Mouse (Mus musculus): ENCODE data around the gene Tgds. TPM values are rescaled to one million over a fixed set of nuclear protein-coding genes. Genes with fewer than 3 reads are reported as not detected.
"Not testable (repeated sequence)": the region's sequence is repeated elsewhere in the genome, so short reads cannot be mapped to it uniquely, and the experiment has no call there.

Tgds gene
- 20.0 and 28.0 TPM in 2 replicates for total RNA-seq (2017)

GRCm38 (mm10) chr14:118132642-118132977, at the start of gene Tgds:
Gene Tgds (minus strand): TSS chr14:118132755.
- ATAC-seq (ENCODE audit: extremely low read depth, insufficient number of reproducible peaks, low FRiP score, poor library complexity, severe bottlenecking): peak; percentile 88

- no peak for ATAC-seq (ENCODE audit: extremely low read depth, insufficient number of reproducible peaks, low FRiP score, poor library complexity, severe bottlenecking)
Observed at GRCm38 (mm10) chr14:118180711-118181177, 48.2 kb upstream of the Tgds start.

GRCm38 (mm10) chr14:118180117-118180557, 47.6 kb upstream of the Tgds start:
- ATAC-seq (ENCODE audit: extremely low read depth, insufficient number of reproducible peaks, low FRiP score, poor library complexity, severe bottlenecking): peak; percentile 48; the same call in 1 of the 2 replicates

- no peak for ATAC-seq (ENCODE audit: extremely low read depth, insufficient number of reproducible peaks, low FRiP score, poor library complexity, severe bottlenecking)
Observed at GRCm38 (mm10) chr14:118179701-118180100, 47.1 kb upstream of the Tgds start.

GRCm38 (mm10) chr14:118179251-118179650, 46.7 kb upstream of the Tgds start:
- no peak for ATAC-seq (ENCODE audit: extremely low read depth, insufficient number of reproducible peaks, low FRiP score, poor library complexity, severe bottlenecking)

- no peak for ATAC-seq (ENCODE audit: extremely low read depth, insufficient number of reproducible peaks, low FRiP score, poor library complexity, severe bottlenecking)
Observed at GRCm38 (mm10) chr14:118175694-118176085, 43.1 kb upstream of the Tgds start.

GRCm38 (mm10) chr14:118175071-118175693, 42.6 kb upstream of the Tgds start:
- ATAC-seq (ENCODE audit: extremely low read depth, insufficient number of reproducible peaks, low FRiP score, poor library complexity, severe bottlenecking): no peak

GRCm38 (mm10) chr14:118173590-118174203, 41.1 kb upstream of the Tgds start:
- peak; percentile 33; the same call in 1 of the 2 replicates for ATAC-seq (ENCODE audit: extremely low read depth, insufficient number of reproducible peaks, low FRiP score, poor library complexity, severe bottlenecking)

GRCm38 (mm10) chr14:118168776-118169175, 36.2 kb upstream of the Tgds start:
- no peak for ATAC-seq (ENCODE audit: extremely low read depth, insufficient number of reproducible peaks, low FRiP score, poor library complexity, severe bottlenecking)

- no peak for ATAC-seq (ENCODE audit: extremely low read depth, insufficient number of reproducible peaks, low FRiP score, poor library complexity, severe bottlenecking)
Observed at GRCm38 (mm10) chr14:118162640-118163039, 30.1 kb upstream of the Tgds start.

GRCm38 (mm10) chr14:118161751-118162150, 29.2 kb upstream of the Tgds start:
- no peak for ATAC-seq (ENCODE audit: extremely low read depth, insufficient number of reproducible peaks, low FRiP score, poor library complexity, severe bottlenecking)

GRCm38 (mm10) chr14:118157146-118157545, 24.6 kb upstream of the Tgds start:
- ATAC-seq (ENCODE audit: extremely low read depth, insufficient number of reproducible peaks, low FRiP score, poor library complexity, severe bottlenecking): peak; percentile 56; the same call in 1 of the 2 replicates

- no peak for ATAC-seq (ENCODE audit: extremely low read depth, insufficient number of reproducible peaks, low FRiP score, poor library complexity, severe bottlenecking)
Observed at GRCm38 (mm10) chr14:118156740-118157139, 24.2 kb upstream of the Tgds start.

GRCm38 (mm10) chr14:118156056-118156455, 23.5 kb upstream of the Tgds start:
- not testable (repeated sequence) for ATAC-seq (ENCODE audit: extremely low read depth, insufficient number of reproducible peaks, low FRiP score, poor library complexity, severe bottlenecking)

- ATAC-seq (ENCODE audit: extremely low read depth, insufficient number of reproducible peaks, low FRiP score, poor library complexity, severe bottlenecking): no peak
Observed at GRCm38 (mm10) chr14:118152294-118152651, 19.7 kb upstream of the Tgds start.

GRCm38 (mm10) chr14:118151651-118152293, 19.2 kb upstream of the Tgds start:
- ATAC-seq (ENCODE audit: extremely low read depth, insufficient number of reproducible peaks, low FRiP score, poor library complexity, severe bottlenecking): no peak

GRCm38 (mm10) chr14:118150656-118151551, 18.3 kb upstream of the Tgds start:
- ATAC-seq (ENCODE audit: extremely low read depth, insufficient number of reproducible peaks, low FRiP score, poor library complexity, severe bottlenecking): no peak

- ATAC-seq (ENCODE audit: extremely low read depth, insufficient number of reproducible peaks, low FRiP score, poor library complexity, severe bottlenecking): no peak
Observed at GRCm38 (mm10) chr14:118148554-118148953, 16.0 kb upstream of the Tgds start.

- no peak for ATAC-seq (ENCODE audit: extremely low read depth, insufficient number of reproducible peaks, low FRiP score, poor library complexity, severe bottlenecking)
Observed at GRCm38 (mm10) chr14:118148046-118148445, 15.5 kb upstream of the Tgds start.

Data from neutrophil, adult 5-6 weeks (primary cell).